In genomic region chr1:182868432-182869113, GRCm38 (mm10) we compare ENCODE assay signal across 8 mouse cellular contexts.
A peak's percentile ranks its signal among the peaks of the same experiment; 100 is the strongest.
DNase-seq lines count a peak whose midpoint lies in the region; ATAC-seq lines count a peak whose summit lies in the region.

No protein-coding gene starts in this region.

- no peak overlapping the region for H3K4me2 ChIP-seq in forebrain, embryonic 16.5 days (ENCODE audit: low read length)
- peak overlapping the region; percentile 38 for H3K4me2 ChIP-seq in midbrain, embryonic 13.5 days (replicated peaks)

- H3K4me3 ChIP-seq in forebrain, embryonic 16.5 days (replicated peaks; ENCODE audit: low read length) = no peak overlapping the region
- no peak overlapping the region for H3K4me3 ChIP-seq in midbrain, embryonic 13.5 days (replicated peaks)

- WGBS in forebrain, embryonic 16.5 days = 44% methylated on average over 14 of the region's 14 CpGs
- 27% methylated on average over 14 of the region's 14 CpGs for WGBS in midbrain, embryonic 13.5 days

- peak; percentile 19 for DNase-seq in left cerebral cortex, adult 18-20 months (ENCODE audit: low spot score in 2 of 2)
- no peak for DNase-seq in left cerebral cortex, adult 11 months (ENCODE audit: low spot score)
- DNase-seq in adrenal gland, postnatal 10 days = peak; percentile 73
- DNase-seq in layer of hippocampus, postnatal 36 days = peak; percentile 18 to 27

- peaks cover 4% of the 10 kb centered on the region; the same call in 1 of the 2 replicates for H3K9me3 ChIP-seq in forebrain, embryonic 16.5 days (ENCODE audit: control insufficient read depth, low read length)
- H3K9me3 ChIP-seq in midbrain, embryonic 13.5 days = no peaks in the 10 kb centered on the region

- 0 out of 2 replicates have a peak, but pooled peaks cover 3% of the 10 kb centered on the region for H3K4me1 ChIP-seq in forebrain, embryonic 16.5 days (replicated peaks; ENCODE audit: control insufficient read depth, insufficient read depth, low read length)
- peaks cover 28% of the 10 kb centered on the region for H3K4me1 ChIP-seq in midbrain, embryonic 13.5 days (replicated peaks)

- ATAC-seq in forebrain, embryonic 16.5 days = 0 out of 2 replicates have a peak, but pooled peaks have one; percentile 58
- peak; percentile 48 to 59; a peak in 2 of 4 replicates for ATAC-seq in hematopoietic stem cell, adult 5-6 weeks (replicated peaks in 1 of 2; ENCODE audit: insufficient read depth in 1 of 2, low FRiP score in 2 of 2, low TSS enrichment in 1 of 2, low read depth in 1 of 2, poor library complexity in 2 of 2, severe bottlenecking in 2 of 2)
- peak; percentile 95 for ATAC-seq in midbrain, embryonic 13.5 days
- ATAC-seq in megakaryocyte-erythroid progenitor cell, adult 5-6 weeks (replicated peaks; ENCODE audit: low FRiP score, low TSS enrichment, poor library complexity, severe bottlenecking) = no peak

- no peak overlapping the region; the same call in 1 of the 2 replicates for H3K9ac ChIP-seq in forebrain, embryonic 16.5 days (replicated peaks; ENCODE audit: low read depth, low read length)
- no peak overlapping the region; the same call in 1 of the 2 replicates for H3K9ac ChIP-seq in midbrain, embryonic 13.5 days (replicated peaks)

- H3K27ac ChIP-seq in forebrain, embryonic 16.5 days (ENCODE audit: low read length) = 0 out of 2 replicates have a peak overlapping the region, but pooled peaks have one; percentile 5
- peak overlapping the region; percentile 85 for H3K27ac ChIP-seq in midbrain, embryonic 13.5 days

- H3K27me3 ChIP-seq in forebrain, embryonic 16.5 days (replicated peaks; ENCODE audit: control insufficient read depth, insufficient read depth, low read length) = no peaks in the 10 kb centered on the region
- H3K27me3 ChIP-seq in midbrain, embryonic 13.5 days = no peaks in the 10 kb centered on the region

- H3K36me3 ChIP-seq in forebrain, embryonic 16.5 days (ENCODE audit: control insufficient read depth, insufficient read depth) = no peaks in the 10 kb centered on the region
- H3K36me3 ChIP-seq in midbrain, embryonic 13.5 days = no peaks in the 10 kb centered on the region
